Mouse (Mus musculus) retina, adult 2 months (tissue): ENCODE results near the gene Rab11fip3.

Source experiments
- DNase-seq: peaks from one replicate; pipeline ENCODE4 v3.0.0-alpha.2; 2012; ENCODE audit warnings: low read depth, low spot score

Rab11fip3 gene

DNA sequence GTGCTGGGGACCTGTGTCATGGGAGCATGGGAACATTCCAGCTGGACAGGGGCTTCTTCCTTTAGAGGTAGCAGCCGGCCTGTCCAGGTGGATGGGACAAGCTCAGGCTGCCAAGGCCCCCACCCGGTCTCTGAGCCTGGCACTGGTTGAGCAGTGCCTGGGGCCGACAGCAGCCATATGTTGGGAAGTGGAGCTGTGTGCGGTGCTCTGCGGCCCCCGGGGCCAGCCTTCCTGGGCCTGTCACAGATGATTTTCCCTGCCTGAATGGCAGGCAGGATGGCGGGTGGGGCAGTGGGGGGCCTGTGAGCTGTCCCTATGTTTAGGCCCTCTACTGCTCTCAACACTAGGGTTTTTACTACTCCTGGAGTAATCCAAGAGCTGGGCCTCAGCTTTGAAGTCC lies 113.2 kb downstream of the Rab11fip3 start:
- DNase-seq = no peak

DNA sequence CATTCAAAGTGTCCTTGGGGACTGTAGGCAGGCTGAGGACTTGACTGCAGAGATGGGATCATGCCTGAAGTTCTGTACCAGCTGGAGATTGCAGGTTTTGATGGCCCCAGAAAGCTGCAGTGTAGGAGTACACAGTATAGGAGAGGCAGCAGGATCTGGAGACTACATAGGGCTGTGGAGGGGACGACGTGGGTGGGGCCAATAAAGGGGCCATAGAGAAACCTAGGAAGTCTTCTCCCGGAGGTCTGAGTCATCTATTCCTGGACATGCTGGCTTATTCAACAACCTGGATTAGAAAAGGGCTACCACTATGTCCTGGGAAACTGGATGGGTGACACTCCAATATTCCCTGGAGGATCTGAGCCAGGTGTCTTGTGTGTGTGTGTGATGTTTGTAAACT lies 113.6 kb downstream of the Rab11fip3 start:
- no peak for DNase-seq

DNA sequence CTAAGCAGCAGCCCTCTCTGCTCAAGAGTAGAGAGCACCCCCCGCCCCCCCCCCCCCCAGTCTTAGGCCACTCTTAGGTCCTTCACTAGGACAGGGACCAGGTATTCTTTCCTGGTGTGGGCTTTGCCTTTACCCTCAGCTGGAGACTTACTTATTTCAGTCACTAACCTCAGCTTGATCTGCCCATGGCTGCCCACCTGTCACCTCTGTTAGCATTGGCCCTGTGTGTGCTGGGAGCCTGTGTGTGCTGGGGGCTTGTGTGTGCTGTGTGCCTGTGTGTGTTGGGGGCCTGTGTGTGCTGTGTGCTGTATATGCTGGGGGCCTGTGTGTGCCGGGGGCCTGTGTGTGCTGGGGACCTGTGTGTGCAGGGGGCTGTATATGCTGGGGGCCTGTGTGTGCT lies 114.7 kb downstream of the Rab11fip3 start:
- DNase-seq = no peak

DNA sequence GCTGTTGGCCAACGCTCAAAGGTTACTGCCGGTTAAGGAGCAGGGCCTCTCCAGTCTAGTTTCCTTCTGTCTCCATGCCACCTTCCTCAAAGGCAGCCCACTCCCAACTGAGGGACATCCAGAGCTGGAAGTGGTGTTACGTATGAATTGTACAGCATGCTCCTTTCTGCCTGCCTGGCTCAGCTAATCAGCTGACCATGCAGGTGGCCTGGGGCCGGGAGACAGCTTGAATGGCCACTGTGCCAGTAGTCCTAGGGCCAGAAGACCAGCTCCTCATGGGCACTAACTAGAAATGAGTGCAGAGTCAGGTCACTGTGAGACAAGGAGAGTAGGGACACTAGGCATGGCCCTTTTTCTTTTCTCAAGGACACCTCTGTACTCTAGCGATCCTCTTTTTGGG lies 116.2 kb downstream of the Rab11fip3 start:
- no peak for DNase-seq

DNA sequence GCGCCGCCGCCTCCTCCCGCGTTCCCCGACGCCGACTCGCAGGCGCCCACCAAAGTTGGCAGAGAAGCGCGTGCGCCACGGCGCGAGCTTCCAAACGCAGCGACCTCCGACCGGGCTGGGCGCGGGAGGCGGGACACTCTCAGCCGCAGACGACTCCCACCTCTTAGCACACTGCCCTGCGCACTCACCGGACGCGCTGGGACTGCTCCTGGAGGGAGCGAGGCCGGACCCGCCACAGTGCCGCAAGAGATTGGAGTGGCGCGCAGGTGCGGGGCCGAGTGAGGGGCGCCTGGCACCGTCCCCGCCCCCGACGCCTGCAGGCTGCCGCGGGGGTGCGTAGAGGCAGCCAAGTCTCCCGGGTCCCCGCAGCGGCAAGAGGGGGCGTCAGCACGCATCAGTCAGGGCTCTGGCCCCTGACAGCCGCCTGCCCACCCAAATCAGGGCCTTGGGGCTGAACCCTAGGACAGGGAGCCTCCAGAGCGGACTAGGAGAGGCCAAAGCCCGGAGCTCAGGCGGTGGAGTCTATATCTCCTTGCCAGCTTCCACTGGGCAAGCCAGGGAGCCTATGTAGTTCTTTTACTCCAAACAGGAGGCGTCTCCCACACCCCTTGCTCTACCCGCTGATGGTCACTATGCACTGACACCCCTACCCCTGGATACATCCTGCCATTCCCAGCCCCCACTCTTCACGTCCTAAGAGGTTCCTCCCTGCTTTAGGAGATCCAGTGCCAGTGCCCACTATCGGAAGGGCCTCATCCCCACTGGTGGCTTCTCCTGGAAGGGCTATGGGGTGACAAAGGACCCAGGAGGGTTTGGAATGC lies 117.3 kb downstream of the Rab11fip3 start, which contains the start of gene A930017K11Rik:
Gene A930017K11Rik (minus strand): TSS at position 763 of the 821 bp plus-strand sequence.
- no peak for DNase-seq

DNA sequence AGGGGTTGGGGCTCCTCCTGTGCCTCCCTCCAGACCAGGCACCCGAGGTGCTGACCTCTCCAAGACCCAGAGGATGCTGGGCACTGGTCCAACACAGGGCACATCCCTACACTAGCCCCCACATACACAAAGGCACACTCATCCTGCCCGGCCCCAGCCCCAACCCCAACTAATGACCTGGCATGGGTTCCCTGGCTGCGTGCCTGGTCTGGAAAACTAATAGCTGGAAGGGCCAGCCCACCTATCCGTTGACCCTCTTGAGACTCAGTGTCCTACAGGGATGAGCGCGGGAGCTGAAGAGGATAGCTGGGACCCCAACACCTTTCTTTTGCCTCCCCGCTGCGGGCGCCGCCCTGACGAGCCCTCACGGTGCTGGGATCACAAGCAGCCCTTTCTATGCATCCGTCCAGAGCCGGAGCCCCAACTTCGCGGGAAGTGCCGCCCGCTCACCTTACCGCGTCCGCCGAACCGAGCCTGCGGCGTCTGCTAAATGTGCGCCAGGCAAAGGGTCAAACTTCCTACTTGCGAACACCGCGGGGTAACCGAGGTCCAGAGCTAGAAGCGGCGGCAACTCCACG lies 118.0 kb downstream of the Rab11fip3 start:
- no peak for DNase-seq

DNA sequence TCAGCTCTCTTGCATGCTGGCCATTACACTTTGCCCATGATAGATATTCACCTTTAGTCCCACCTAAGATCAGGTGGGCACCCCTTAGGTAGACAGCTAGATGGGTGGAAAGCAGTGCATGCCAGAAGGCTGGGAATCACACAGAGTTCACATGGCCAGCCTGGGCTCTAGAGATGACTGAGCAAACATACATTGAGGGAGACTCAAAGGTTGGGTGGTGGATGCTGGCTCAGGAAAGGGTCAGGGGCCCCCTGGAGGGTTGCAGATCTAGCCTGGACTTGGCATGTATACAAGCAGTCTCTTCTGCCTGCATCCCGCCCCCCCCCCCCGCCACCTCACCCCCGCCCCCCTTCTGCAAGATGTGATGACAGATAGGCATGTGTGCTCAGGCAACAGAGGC lies 118.6 kb downstream of the Rab11fip3 start:
- DNase-seq = no peak

DNA sequence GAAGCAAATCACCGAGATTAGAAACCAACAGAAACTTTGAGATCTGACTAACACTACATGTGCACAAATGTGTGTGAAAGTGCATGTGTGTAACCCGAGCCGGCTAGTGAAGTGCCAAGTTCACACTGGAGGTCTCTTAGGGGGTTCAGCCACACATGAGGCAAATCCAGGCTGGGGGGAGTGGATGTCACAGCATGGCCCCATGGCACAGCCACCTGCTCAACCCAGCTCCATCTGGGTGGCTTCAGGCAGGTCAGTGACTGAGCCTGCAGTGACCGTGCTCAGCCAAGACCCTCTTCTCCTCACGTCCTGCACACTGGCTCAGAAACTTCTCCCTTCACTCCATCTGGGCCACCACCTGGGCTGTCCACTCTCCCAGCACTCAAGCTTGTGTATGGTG lies 119.4 kb downstream of the Rab11fip3 start:
- no peak for DNase-seq

DNA sequence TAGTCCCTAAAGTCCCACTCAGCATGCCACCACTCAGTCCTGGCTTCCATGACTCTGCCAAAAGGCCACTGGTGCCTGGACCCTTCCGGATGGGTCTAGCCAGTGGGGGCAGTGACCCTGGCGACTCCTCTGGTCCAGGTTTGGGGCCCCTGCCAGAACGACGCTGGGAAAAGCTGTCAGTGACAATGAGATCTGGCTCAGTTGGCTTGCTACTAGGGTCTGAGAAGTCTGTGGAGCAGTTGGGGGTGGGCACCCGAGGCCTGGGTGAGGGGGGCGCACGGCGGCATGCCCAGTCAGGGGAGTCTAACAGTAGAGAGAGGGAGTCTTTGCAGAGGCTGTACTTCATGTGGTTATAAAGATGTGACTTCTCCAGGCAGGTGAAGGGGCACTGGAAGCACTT lies 121.3 kb downstream of the Rab11fip3 start:
- no peak for DNase-seq

DNA sequence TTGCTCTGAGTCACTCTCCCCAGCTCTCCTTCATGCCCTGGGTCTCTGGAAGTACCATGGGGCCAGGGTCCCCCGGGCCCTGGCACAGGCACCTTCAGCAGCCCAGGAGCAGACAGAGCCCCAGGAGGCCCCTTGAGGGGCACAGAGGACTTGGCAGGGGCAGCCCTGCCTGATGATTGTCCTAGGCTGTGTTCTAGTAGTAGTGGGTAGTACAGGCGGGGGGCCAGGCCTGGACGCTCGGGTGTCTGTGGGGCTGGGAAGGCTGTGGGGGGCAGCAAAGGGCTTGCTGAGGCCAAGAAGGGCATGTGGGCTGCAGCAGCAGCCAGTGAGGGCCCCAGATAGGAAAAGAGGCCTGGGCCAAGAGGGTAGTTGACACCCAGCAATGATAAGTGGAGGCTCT lies 121.8 kb downstream of the Rab11fip3 start:
- no peak for DNase-seq

DNA sequence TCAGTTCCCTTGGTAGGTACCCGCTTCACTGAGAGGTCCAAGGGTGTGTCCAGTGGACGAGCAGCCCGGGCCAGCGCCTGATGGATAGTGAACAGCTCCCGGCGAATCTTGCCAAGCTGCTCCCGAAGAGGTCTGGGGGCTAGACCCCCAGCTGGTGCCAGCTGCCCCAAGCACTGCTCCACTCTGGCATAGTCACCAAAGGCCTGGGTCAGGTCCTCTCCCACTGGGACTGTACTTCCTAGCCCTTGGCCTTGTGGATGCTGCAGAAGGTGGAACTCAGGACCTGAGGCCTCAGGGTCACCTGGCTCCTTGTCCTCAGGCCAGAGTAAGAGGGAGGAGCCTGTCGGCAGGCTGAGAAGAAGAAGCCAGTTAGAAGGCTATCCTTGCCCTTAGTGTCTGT lies 122.5 kb downstream of the Rab11fip3 start:
- no peak for DNase-seq

DNA sequence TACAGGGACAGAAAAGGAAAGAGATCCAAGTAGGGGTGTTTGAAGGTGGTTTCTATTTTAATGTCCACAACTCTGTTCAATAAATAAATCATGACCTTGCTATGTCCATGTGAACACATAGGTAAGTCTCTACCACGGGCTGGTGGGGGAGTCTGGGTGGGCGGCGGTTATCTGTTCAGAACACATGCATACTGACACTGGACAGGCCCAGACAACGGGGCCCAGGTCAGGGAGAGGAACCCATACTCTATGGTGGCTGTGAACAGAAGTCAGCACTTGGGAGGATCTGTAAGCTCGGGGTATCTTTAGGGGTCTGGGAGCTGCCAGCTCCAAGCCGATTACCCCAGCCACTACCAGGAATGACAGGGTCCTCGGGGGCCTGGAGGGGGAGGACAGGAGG lies 123.0 kb downstream of the Rab11fip3 start:
- no peak for DNase-seq

DNA sequence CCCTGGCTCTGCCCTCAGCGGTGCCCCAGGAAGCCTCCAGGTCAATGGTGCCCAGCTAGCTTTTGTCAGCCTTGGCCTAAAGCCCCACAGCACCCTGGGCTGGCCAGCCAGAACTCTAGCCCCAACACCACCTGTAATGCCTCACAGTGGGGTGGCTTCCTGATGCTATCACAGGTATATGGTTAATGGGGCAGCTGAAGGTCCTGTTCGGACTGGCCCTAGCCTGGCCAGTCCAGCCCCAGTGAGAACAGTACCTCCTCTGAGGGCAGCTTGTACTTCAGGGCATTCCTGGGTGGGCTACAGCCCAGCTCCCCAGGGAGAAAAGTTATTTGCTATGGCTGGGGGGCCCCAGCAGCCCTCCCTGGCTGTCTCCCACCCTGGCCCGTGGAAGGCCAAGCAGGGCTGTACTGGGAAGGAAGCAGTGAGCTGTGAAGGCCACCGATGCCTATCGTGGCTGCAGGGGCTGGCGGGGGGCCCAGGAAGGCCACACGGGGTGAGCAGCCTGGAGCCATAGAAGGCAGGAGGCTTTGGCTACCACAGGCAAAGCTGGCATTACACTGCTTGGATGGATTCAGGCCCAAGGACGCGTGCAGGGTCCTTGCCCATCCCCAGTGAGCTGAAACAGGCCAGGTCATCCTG lies 123.7 kb downstream of the Rab11fip3 start:
- DNase-seq = no peak

DNA sequence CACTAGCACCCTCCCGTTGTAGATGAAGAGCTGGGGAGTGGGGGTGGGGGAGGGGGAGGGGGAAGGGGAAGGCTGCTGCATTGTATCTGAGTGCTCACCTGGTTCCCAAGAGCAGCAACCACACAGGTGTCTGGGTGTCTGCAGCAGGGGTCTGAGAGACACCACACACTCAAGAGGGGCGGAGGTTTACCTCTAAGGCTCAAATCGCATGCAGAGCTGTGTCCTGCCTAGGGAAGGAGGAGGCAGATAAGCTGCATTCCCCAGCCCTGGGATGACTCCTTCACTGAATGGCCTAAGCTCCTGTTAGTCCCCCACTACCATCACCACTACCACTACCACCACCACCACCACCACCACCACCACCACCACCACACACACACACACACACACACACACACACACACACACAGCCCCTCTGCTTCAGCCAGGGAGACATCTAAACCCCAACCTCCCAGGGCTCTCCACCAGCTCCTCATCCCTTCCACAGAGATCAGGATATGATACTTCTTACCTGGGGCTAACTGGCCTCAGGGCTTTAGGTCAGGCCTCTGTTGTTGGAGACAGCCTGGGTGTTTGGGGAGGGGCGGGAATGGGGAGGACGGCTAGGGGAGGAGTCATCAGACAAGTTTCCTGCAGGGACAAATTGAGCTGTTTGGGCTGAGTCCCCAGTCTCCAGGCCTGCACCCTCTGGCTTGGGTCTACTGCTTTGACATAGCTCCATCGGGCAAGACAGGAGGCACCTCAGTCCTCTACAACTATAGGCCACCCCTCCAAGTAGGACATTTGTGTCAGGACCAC lies 124.8 kb downstream of the Rab11fip3 start, which contains the start of the genes Pigq and Nhlrc4:
Gene Pigq (minus strand): TSS at position 571 of the 798 bp plus-strand sequence.
Gene Nhlrc4 (minus strand): TSS at position 596 of the 798 bp plus-strand sequence.
- no peak for DNase-seq

DNA sequence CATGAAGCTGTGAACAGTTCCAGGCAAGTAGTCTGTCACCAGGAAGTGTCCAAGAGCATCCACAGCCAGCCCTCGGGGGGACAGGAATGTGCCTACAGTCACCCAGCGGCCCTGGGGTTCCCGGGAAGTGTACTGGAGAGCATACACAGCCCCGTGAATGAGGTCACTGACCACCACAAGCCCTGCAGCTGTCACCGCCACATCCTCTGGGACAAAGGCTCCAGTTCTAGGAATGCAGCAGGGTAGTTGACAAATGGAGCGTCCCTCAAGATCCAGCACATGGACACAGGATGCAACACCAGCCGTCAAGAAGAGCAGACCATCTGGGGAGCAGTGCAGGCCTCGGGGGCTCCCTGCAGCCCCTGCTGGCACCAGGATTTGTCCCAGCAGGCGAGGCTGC lies 125.6 kb downstream of the Rab11fip3 start:
- DNase-seq = no peak

DNA sequence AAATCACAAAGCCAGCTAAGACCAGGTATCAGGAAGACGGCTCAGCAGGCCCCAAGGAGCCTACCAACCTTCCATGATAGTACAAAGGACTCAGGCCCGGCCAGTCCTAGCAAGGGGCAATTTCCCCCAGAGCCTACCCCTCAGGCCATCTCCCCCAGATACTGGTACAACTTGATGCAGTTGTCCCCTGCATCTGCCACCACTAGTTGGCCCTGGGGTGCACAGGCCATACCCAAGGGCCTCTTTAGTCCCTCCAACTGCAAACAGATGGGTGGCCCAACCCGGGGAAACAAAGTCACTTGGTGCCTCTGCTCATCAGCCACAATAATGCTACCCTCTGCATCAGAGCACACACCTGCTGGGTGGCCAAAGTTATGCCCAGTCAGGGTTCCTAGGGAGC lies 126.1 kb downstream of the Rab11fip3 start:
- no peak for DNase-seq

DNA sequence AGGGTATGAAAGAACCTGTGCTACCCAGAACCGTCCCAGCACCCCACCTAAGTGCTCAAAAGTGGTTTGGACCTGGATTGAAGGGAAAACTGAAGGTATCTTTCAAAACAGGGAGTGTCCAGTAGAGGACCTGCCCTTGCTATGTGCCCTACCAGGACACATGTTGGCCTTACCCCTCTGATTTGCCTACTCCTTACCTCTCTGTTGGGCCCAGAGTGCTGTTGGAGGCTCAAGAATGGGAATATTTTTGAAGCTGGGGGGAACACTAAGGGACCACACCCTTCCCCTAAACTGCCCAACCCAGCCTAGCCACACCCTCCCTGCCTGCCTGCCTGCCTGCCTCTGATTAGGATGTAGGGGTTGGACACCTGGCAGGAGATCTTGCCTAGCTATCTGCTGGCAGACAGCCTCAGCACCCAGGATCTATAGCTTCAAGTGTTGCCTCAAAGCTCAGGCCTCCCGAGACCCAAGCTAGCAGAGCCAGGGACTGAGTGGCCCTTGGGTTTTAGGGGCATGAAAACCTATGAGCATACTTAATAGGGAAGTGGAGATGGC lies 126.7 kb downstream of the Rab11fip3 start:
- no peak for DNase-seq

DNA sequence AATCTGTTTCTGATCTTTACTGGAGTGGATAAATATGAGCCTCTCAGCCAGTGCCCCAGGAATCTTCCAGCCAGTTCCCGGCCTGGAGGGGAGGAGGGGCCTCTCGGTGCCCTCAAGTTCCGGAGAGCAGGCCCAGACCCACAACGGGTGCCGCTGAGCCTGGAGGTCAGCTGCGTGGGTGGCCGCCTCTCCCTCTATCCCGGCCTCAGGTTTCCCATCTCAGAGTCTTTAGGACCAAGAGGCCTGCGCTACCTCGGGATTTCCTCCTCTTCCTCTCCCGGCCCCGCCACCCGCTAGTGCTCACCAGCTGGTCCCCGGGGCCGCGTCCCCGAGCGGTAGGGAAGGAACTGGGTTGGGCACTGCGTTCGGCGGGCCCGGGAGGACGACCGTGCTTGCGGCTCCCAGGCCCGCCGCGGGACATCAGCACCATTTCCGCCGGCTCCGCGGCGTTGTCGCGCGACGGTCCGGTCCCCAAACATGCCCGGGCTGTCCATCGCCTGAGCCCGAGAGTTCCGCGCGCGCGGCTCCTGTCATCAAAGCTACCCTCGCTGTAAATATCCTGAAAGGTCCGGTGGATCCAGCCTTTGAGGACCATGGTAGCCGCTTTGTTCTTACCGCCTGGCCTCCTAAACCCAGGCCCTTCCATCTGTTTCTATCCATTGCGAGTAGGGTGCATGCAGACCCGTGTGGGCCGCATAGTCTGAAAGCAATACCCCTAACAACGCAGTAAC lies 127.7 kb downstream of the Rab11fip3 start:
- peak; percentile 63 for DNase-seq
